Mouse (Mus musculus) hindbrain, postnatal 0 days (tissue): Measurements from ENCODE around the gene Upk3bl. TPM values are rescaled to one million over a fixed set of nuclear protein-coding genes. Genes with fewer than 3 reads are reported as not detected.

Source experiments
- ATAC-seq: fragments of 200-750 bp; cut with Nextera tagmentation; 2 replicates; pipeline ENCODE4 v1.8.0; 2017; ENCODE audit warnings: mild to moderate bottlenecking, moderate TSS enrichment, moderate library complexity
- DNase-seq: peaks from one replicate; pipeline ENCODE4 v3.0.0-alpha.2; 2015; ENCODE audit warnings: low spot score
- H3K27ac ChIP-seq: fragments of 300-500 bp; sonication (generic); 2 replicates; pipeline ENCODE4 v1.5.1; 2014; ENCODE audit warnings: mild to moderate bottlenecking
- H3K27me3 ChIP-seq: fragments of 300-500 bp; sonication (generic); 2 replicates; pipeline ENCODE4 v1.6.1; 2014; ENCODE audit warnings: low read length, mixed read lengths; ENCODE audit not compliant: insufficient read depth
- H3K36me3 ChIP-seq: fragments of 300-500 bp; sonication (generic); 2 replicates; pipeline ENCODE4 v1.6.1; 2014; ENCODE audit warnings: low read length, mixed read lengths; ENCODE audit not compliant: insufficient read depth
- H3K4me1 ChIP-seq: fragments of 300-500 bp; sonication (generic); 2 replicates; pipeline ENCODE4 v1.6.1; 2014; ENCODE audit warnings: antibody characterized with exemption, low read length, mixed read lengths; ENCODE audit not compliant: insufficient read depth
- H3K4me2 ChIP-seq: fragments of 300-500 bp; sonication (generic); 2 replicates; pipeline ENCODE4 v1.6.1; 2014; ENCODE audit warnings: low read depth, mild to moderate bottlenecking, low read length, moderate library complexity, mixed read lengths
- H3K4me3 ChIP-seq: fragments of 300-500 bp; sonication (generic); 2 replicates; pipeline ENCODE4 v1.5.1; 2014; ENCODE audit warnings: low read length
- H3K9ac ChIP-seq: fragments of 300-500 bp; sonication (generic); replicated peaks from 2 replicates; pipeline ENCODE4 v1.6.1; 2014; ENCODE audit warnings: mild to moderate bottlenecking, low read length, moderate library complexity, mixed read lengths
- H3K9me3 ChIP-seq: fragments of 300-500 bp; sonication (generic); 2 replicates; pipeline ENCODE4 v1.6.1; 2016; ENCODE audit warnings: low read length, mixed read lengths
- CTCF ChIP-seq: IDR thresholded peaks from 2 replicates; pipeline ENCODE4 v1.5.1; 2016; ENCODE audit warnings: antibody characterized with exemption, control low read depth, low read depth
- WGBS: fragments of 180-500 bp; shearing (Covaris S2); extraction: QIAGEN DNeasy Blood & Tissue Kit; methylation state at CpG from one replicate; pipeline ENCODE4 v1.1.7; 2014; 5-methylcytosine and 5-hydroxymethylcytosine counted together
- polyA plus RNA-seq: library from polyadenylated mRNA; unstranded; fragments of >200 nt; fragmentation: Nextera tagmentation; extraction: Ambion mirVana; gene quantifications from 2 replicates; pipeline ENCODE4 v1.2.1, GENCODE M21; 2015
- total RNA-seq: library from RNA; depleted of rRNA; stranded (reverse); fragments of >200 nt; gene quantifications from 2 replicates; pipeline ENCODE4 v1.2.3, GENCODE M21; 2014

The Upk3bl gene
- total and polyA plus RNA-seq, 2 experiments from 2014 or later = 0.14 TPM; not detected in 1

GRCm38 (mm10) chr5:136073526-136073925, 19.2 kb downstream of the Upk3bl start:
- Histone ChIP-seq H3K27ac (no peak overlapping the region), H3K36me3 (no peaks in the 10 kb centered on the region), H3K27me3 (no peaks in the 10 kb centered on the region), H3K9me3 (no peaks in the 10 kb centered on the region), H3K4me3 (no peak overlapping the region), H3K4me1 (no peaks in the 10 kb centered on the region), H3K9ac (no peak overlapping the region), H3K4me2 (no peak overlapping the region)
- WGBS = 70% methylated on average over 11 of the region's 11 CpGs
- no peak for ATAC-seq
- DNase-seq = no peak
- TF ChIP-seq CTCF = no peak

GRCm38 (mm10) chr5:136075076-136075475, 20.8 kb downstream of the Upk3bl start:
- no peak overlapping the region for H3K27ac ChIP-seq
- H3K36me3 ChIP-seq = no peaks in the 10 kb centered on the region
- H3K4me3 ChIP-seq = no peak overlapping the region
- H3K4me2 ChIP-seq = no peak overlapping the region
- no peak for TF ChIP-seq CTCF
- DNase-seq = no peak
- no peaks in the 10 kb centered on the region for H3K27me3 ChIP-seq
- no peaks in the 10 kb centered on the region for H3K4me1 ChIP-seq
- H3K9ac ChIP-seq = no peak overlapping the region
- 96% methylated on average over 5 of the region's 5 CpGs for WGBS
- no peaks in the 10 kb centered on the region for H3K9me3 ChIP-seq
- ATAC-seq = no peak

DNA sequence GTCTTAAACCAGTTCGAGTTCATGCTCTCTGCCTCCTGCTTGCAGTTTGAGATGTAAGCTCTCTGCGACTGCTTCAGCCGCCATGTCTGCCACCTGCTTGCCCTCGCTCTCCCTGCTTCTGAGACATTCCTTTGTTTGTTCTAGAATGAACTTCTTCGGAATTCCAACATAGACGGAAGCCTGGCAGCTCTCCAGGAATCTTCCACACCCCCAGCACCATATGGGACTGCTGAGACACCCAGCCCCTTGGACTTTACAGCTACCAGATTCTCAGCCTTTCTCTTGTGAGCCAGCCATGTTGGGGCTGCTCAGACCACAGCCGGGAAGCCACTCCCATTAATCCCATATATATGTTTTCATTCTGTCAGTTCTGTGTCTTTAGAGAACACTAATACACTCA, 22.0 kb downstream of the Upk3bl start:
- Histone ChIP-seq H3K4me3 (no peak overlapping the region), H3K36me3 (no peaks in the 10 kb centered on the region), H3K27ac (no peak overlapping the region; the same call in 1 of the 2 replicates), H3K9ac (no peak overlapping the region), H3K27me3 (no peaks in the 10 kb centered on the region), H3K4me1 (no peaks in the 10 kb centered on the region), H3K4me2 (no peak overlapping the region), H3K9me3 (no peaks in the 10 kb centered on the region)
- ATAC-seq (no peak), DNase-seq (peak; percentile 12)
- TF ChIP-seq CTCF = no peak
- 30% methylated on average over 7 of the region's 7 CpGs for WGBS

DNA sequence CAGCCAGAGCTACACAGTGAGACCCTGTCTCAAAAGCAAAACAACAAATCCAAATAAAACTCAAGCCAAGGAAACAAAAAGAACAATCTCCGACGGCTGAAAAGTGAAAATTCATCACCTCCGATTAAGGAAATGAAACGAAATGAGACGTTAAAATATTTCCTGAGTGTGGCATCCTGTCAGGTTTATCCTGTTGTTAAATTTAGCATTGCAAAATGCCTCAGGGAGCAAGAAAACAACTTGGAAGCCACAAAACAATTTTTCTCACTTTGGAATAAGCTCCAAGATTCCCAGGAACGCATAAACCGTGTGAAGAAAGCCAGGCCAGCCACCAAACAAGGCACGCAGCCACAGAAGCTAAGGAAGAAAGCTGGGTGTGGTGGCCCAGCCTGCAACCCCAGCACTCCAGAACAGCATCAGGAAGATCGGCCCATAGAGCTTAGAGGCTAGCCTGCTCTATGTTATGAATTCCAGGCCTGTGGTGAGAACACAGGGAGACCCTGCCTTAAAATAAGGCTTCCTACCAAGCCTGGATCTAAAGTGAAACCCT, 22.8 kb downstream of the Upk3bl start:
- H3K9ac ChIP-seq = no peak overlapping the region
- no peaks in the 10 kb centered on the region for H3K36me3 ChIP-seq
- 82% methylated on average over 9 of the region's 9 CpGs for WGBS
- DNase-seq = no peak
- H3K4me1 ChIP-seq = no peaks in the 10 kb centered on the region
- no peak overlapping the region for H3K4me2 ChIP-seq
- no peak for ATAC-seq
- no peak overlapping the region for H3K27ac ChIP-seq
- H3K4me3 ChIP-seq = no peak overlapping the region
- no peaks in the 10 kb centered on the region for H3K27me3 ChIP-seq
- TF ChIP-seq CTCF = no peak
- no peaks in the 10 kb centered on the region for H3K9me3 ChIP-seq

DNA sequence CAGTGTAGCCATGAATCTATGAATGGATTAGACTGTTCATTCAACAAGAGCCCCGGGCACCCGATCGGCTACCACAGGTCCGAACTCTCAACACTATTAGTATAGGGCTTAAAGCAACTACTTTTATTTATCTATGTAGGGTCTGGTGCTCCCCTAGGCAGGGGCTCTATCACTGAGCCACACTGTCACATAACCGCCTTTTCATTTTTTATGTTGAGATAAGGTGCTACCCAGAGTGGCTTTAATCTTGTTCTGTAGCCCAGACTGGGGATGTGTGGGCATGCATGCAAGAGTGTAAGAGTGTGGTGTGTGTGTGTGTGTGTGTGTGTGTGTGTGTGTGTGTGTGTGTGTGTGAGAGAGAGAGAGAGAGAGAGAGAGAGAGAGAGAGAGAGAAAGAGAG, 23.8 kb downstream of the Upk3bl start:
- ATAC-seq = no peak
- WGBS = 92% methylated on average over 5 of the region's 5 CpGs
- H3K9ac ChIP-seq = no peak overlapping the region

GRCm38 (mm10) chr5:136082345-136082744, 28.1 kb downstream of the Upk3bl start:
- DNase-seq = no peak
- H3K9me3 ChIP-seq = no peaks in the 10 kb centered on the region
- H3K9ac ChIP-seq = no peak overlapping the region
- H3K27ac ChIP-seq = no peak overlapping the region
- no peak overlapping the region for H3K4me3 ChIP-seq
- no peak overlapping the region for H3K4me2 ChIP-seq
- H3K4me1 ChIP-seq = peaks cover 8% of the 10 kb centered on the region
- no peak for ATAC-seq
- 78% methylated on average over 4 of the region's 4 CpGs for WGBS
- peak; percentile 33 for TF ChIP-seq CTCF
- no peaks in the 10 kb centered on the region for H3K36me3 ChIP-seq
- H3K27me3 ChIP-seq = no peaks in the 10 kb centered on the region

More for the DNA sequence above, 23.8 kb downstream of the Upk3bl start:
- no peaks in the 10 kb centered on the region for H3K4me1 ChIP-seq
- no peak overlapping the region for H3K27ac ChIP-seq
- DNase-seq = no peak
- no peak overlapping the region for H3K4me2 ChIP-seq
- TF ChIP-seq CTCF = no peak
- no peaks in the 10 kb centered on the region for H3K36me3 ChIP-seq
- H3K9me3 ChIP-seq = no peaks in the 10 kb centered on the region
- no peak overlapping the region for H3K4me3 ChIP-seq
- no peaks in the 10 kb centered on the region for H3K27me3 ChIP-seq

DNA sequence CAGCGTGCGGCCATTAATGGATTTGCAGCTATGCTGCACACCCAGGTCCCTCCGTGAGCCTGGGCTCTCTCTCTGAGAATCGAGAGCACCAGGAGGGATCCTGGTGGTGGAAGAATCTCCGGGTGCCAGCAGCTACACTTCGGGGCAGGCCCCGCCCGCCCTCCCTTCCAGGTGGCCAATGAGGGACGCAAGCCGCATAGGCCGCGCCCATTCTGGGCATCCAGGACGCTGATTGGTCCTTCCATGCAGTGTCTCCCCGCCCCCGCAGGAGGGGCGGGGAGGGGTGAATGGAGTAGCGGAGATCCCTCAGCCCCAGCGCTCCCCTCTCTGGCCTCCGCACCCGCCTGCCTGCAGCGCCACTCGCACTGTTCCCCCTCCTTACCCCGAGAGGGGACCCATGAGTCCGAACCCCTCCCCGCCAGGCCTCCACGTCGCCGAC, 29.4 kb downstream of the Upk3bl start, which contains the start of gene Rasa4:
TSS of gene Rasa4 (plus strand) at position 248 of the 439 bp plus-strand sequence.
- H3K4me3 ChIP-seq = peak within 1 kb of the TSS; percentile 47
- peaks cover 8% of the 10 kb centered on the region for H3K4me1 ChIP-seq
- no peaks in the 10 kb centered on the region for H3K36me3 ChIP-seq
- peak within 1 kb of the TSS; percentile 59 for H3K4me2 ChIP-seq
- H3K27ac ChIP-seq = 0 out of 2 replicates have a peak within 1 kb of the TSS, but pooled peaks have one; percentile 6
- DNase-seq (peak; percentile 98), ATAC-seq (peak; percentile 97)
- no peaks in the 10 kb centered on the region for H3K9me3 ChIP-seq
- WGBS = under 1% methylated on average over 24 of the region's 28 CpGs
- peak within 1 kb of the TSS; percentile 48 for H3K9ac ChIP-seq
- H3K27me3 ChIP-seq = no peaks in the 10 kb centered on the region
- peak; percentile 30 for TF ChIP-seq CTCF
